ENCODE assay signal across 8 mouse cellular contexts in the genomic region with DNA sequence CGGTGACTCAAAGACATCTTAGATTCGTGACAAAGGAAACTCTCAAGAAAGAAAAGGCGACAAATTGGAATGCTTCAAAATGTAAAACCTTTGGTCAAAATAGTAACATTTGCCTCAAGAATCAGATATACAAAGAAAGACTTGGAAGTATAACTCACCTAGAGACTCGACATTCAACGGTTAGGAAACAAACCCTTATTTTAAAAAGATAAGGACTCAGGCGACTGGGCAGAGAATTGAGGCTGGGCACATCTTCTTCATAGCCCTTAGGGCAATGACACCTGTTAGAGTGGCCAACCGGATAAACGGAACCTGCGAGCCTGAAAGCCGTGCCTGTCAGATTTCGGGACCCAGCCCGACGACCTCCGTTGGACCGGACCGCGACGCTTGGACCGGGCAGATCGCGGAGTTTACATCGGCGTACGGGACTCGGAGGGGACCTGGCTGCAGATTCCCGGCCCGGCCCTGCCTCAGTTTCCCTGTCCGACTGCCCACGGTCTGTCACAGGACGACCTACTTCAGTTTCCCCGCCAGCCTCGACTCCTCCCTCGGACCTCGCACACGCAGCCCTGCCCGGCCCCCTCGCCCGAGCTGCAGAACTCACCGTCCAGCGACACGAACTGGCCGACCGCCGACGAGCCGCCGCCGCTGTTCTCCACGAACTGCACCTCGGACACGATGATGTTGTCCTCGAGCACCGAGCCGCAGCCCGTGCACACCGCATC. TPM values are rescaled to one million over a fixed set of nuclear protein-coding genes. Genes with fewer than 3 reads are reported as not detected.
DNase-seq lines count a peak whose midpoint lies in the region; ATAC-seq and TF ChIP-seq lines count a peak whose summit lies in the region.

No protein-coding gene starts in this region.

- no peaks in the 10 kb centered on the region for H3K9me3 ChIP-seq in ES-Bruce4 (replicated peaks; ENCODE audit: control insufficient read depth, insufficient read depth, low read length, poor library complexity, severe bottlenecking)
- no peaks in the 10 kb centered on the region for H3K9me3 ChIP-seq in limb, embryonic 12.5 days
- no peaks in the 10 kb centered on the region for H3K9me3 ChIP-seq in neural tube, embryonic 14.5 days (ENCODE audit: control insufficient read depth, low read length)

- peak; percentile 25 for DNase-seq in kidney, adult 18-20 months
- DNase-seq in kidney, postnatal 10 days = no peak
- no peak for DNase-seq in urinary bladder, adult 18-20 months (ENCODE audit: low spot score in 2 of 2)

- no peaks in the 10 kb centered on the region for H3K36me3 ChIP-seq in ES-Bruce4 (ENCODE audit: control insufficient read depth, insufficient read depth, low read length, poor library complexity, severe bottlenecking)
- H3K36me3 ChIP-seq in limb, embryonic 12.5 days = peaks cover 22% of the 10 kb centered on the region
- H3K36me3 ChIP-seq in neural tube, embryonic 14.5 days (ENCODE audit: control insufficient read depth, insufficient read depth, low read length) = no peaks in the 10 kb centered on the region

- WGBS in limb, embryonic 12.5 days = 1% methylated on average over 56 of the region's 56 CpGs
- 2% methylated on average over 56 of the region's 56 CpGs for WGBS in neural tube, embryonic 14.5 days

- TF ChIP-seq POLR2A in ES-Bruce4 (IDR thresholded peaks at IDR 0.05; ENCODE audit: insufficient read depth, low read length) = no peak

- H3K27ac ChIP-seq in ES-Bruce4 (ENCODE audit: insufficient read depth, low read length) = no peak overlapping the region
- H3K27ac ChIP-seq in limb, embryonic 12.5 days = peak overlapping the region; percentile 94
- H3K27ac ChIP-seq in neural tube, embryonic 14.5 days (ENCODE audit: low read depth, low read length) = peak overlapping the region; percentile 94

- H3K9ac ChIP-seq in ES-Bruce4 (ENCODE audit: low read depth, poor library complexity, severe bottlenecking) = peak overlapping the region; percentile 76
- H3K9ac ChIP-seq in limb, embryonic 12.5 days (replicated peaks) = peak overlapping the region; percentile 94
- peak overlapping the region; percentile 77 for H3K9ac ChIP-seq in neural tube, embryonic 14.5 days (replicated peaks; ENCODE audit: low read depth, low read length)

- no peaks in the 10 kb centered on the region for H3K4me1 ChIP-seq in ES-Bruce4 (ENCODE audit: control insufficient read depth, insufficient read depth, low read length)
- peaks cover 20% of the 10 kb centered on the region for H3K4me1 ChIP-seq in limb, embryonic 12.5 days (replicated peaks)
- H3K4me1 ChIP-seq in neural tube, embryonic 14.5 days (ENCODE audit: control insufficient read depth, insufficient read depth, low read length) = peaks cover 19% of the 10 kb centered on the region

- peak overlapping the region; percentile 81 for H3K4me2 ChIP-seq in limb, embryonic 12.5 days
- H3K4me2 ChIP-seq in neural tube, embryonic 14.5 days (ENCODE audit: low read depth, low read length) = peak overlapping the region; percentile 87

- TF ChIP-seq CTCF in ES-Bruce4 (IDR thresholded peaks at IDR 0.05; ENCODE audit: low read depth, low read length) = no peak

- no peaks in the 10 kb centered on the region for H3K27me3 ChIP-seq in ES-Bruce4 (ENCODE audit: control insufficient read depth, insufficient read depth, low read length, poor library complexity, severe bottlenecking)
- H3K27me3 ChIP-seq in limb, embryonic 12.5 days = no peaks in the 10 kb centered on the region
- H3K27me3 ChIP-seq in neural tube, embryonic 14.5 days (ENCODE audit: control insufficient read depth, insufficient read depth, low read length) = no peaks in the 10 kb centered on the region; the same call in 1 of the 2 replicates

- no peak for TF ChIP-seq EP300 in ES-Bruce4 (IDR thresholded peaks at IDR 0.05; ENCODE audit: insufficient read depth, low read depth, low read length)

- peak; percentile 8; the same call in 1 of the 2 replicates for ATAC-seq in erythroblast, adult 5-6 weeks (replicated peaks; ENCODE audit: low FRiP score, poor library complexity, severe bottlenecking)
- ATAC-seq in limb, embryonic 12.5 days (ENCODE audit: insufficient number of reproducible peaks, insufficient read depth, low FRiP score, low TSS enrichment, low read depth) = no peak
- no peak for ATAC-seq in neural tube, embryonic 14.5 days (ENCODE audit: low read depth)
- no peak for ATAC-seq in granulocyte monocyte progenitor cell, adult 5-6 weeks (replicated peaks; ENCODE audit: poor library complexity, severe bottlenecking)

- H3K4me3 ChIP-seq in ES-Bruce4 (ENCODE audit: low read depth, low read length) = peak overlapping the region; percentile 78
- H3K4me3 ChIP-seq in limb, embryonic 12.5 days (replicated peaks) = peak overlapping the region; percentile 88
- peak overlapping the region; percentile 79 for H3K4me3 ChIP-seq in neural tube, embryonic 14.5 days (ENCODE audit: low read depth, low read length)

RNA-seq across cellular contexts. Expression of a gene that starts 0.8 kb away (rescaled TPM):
- 24.5 and 24.7 TPM in 2 replicates for polyA plus RNA-seq in ES-Bruce4 (2011; ENCODE audit: insufficient read depth, insufficient read length, low read depth, missing spikeins)
- 14.6 and 20.9 TPM in 2 replicates for total RNA-seq in erythroblast, adult 5-6 weeks (2015; ENCODE audit: low replicate concordance)
- 35.9 and 52.0 TPM in 2 replicates for total RNA-seq in erythroblast, adult 5-6 weeks (2017; ENCODE audit: low replicate concordance)
- polyA plus RNA-seq in limb, embryonic 12.5 days (2016; fragmentation: Nextera tagmentation; extraction: Ambion mirVana) = 76.0 and 83.0 TPM in 2 replicates
- 52.1 and 53.8 TPM in 2 replicates for polyA plus RNA-seq in neural tube, embryonic 14.5 days (2014; fragmentation: Nextera tagmentation; extraction: Ambion mirVana)
- total RNA-seq in granulocyte monocyte progenitor cell, adult 5-6 weeks (2014; fragmentation: Nextera tagmentation) = 38.7 and 42.6 TPM in 2 replicates
- total RNA-seq in granulocyte monocyte progenitor cell, adult 5-6 weeks (2017) = 28.1 and 41.3 TPM in 2 replicates

RNA-seq across cellular contexts. Expression of a gene that starts 14.6 kb away (rescaled TPM):
- 20.7 and 23.8 TPM in 2 replicates for polyA plus RNA-seq in ES-Bruce4 (2011; ENCODE audit: insufficient read depth, insufficient read length, low read depth, missing spikeins)
- total RNA-seq in erythroblast, adult 5-6 weeks (2015; ENCODE audit: low replicate concordance) = 10.7 and 18.3 TPM in 2 replicates
- total RNA-seq in erythroblast, adult 5-6 weeks (2017; ENCODE audit: low replicate concordance) = 12.7 and 14.5 TPM in 2 replicates
- polyA plus RNA-seq in limb, embryonic 12.5 days (2016; fragmentation: Nextera tagmentation; extraction: Ambion mirVana) = 15.8 and 17.9 TPM in 2 replicates
- 23.0 and 29.4 TPM in 2 replicates for polyA plus RNA-seq in neural tube, embryonic 14.5 days (2014; fragmentation: Nextera tagmentation; extraction: Ambion mirVana)
- 23.7 and 28.5 TPM in 2 replicates for total RNA-seq in granulocyte monocyte progenitor cell, adult 5-6 weeks (2014; fragmentation: Nextera tagmentation)
- total RNA-seq in granulocyte monocyte progenitor cell, adult 5-6 weeks (2017) = 6.9 and 8.8 TPM in 2 replicates

RNA-seq across cellular contexts. Expression of a gene that starts 23.4 kb away (rescaled TPM):
- 10.4 and 11.0 TPM in 2 replicates for polyA plus RNA-seq in ES-Bruce4 (2011; ENCODE audit: insufficient read depth, insufficient read length, low read depth, missing spikeins)
- 2.3 TPM in 1 of 2 replicates, not detected in the other for total RNA-seq in erythroblast, adult 5-6 weeks (2015; ENCODE audit: low replicate concordance)
- 1.9 and 2.9 TPM in 2 replicates for total RNA-seq in erythroblast, adult 5-6 weeks (2017; ENCODE audit: low replicate concordance)
- 25.7 and 29.1 TPM in 2 replicates for polyA plus RNA-seq in limb, embryonic 12.5 days (2016; fragmentation: Nextera tagmentation; extraction: Ambion mirVana)
- 48.1 and 55.5 TPM in 2 replicates for polyA plus RNA-seq in neural tube, embryonic 14.5 days (2014; fragmentation: Nextera tagmentation; extraction: Ambion mirVana)
- total RNA-seq in granulocyte monocyte progenitor cell, adult 5-6 weeks (2014; fragmentation: Nextera tagmentation) = 2.4 and 10.5 TPM in 2 replicates
- 3.3 and 6.8 TPM in 2 replicates for total RNA-seq in granulocyte monocyte progenitor cell, adult 5-6 weeks (2017)

RNA-seq across cellular contexts. Expression of a gene that starts 57.8 kb away (rescaled TPM):
- 47.5 and 48.8 TPM in 2 replicates for polyA plus RNA-seq in ES-Bruce4 (2011; ENCODE audit: insufficient read depth, insufficient read length, low read depth, missing spikeins)
- total RNA-seq in erythroblast, adult 5-6 weeks (2015; ENCODE audit: low replicate concordance) = 2.7 TPM in 1 of 2 replicates, not detected in the other
- 1.1 TPM in 1 of 2 replicates, not detected in the other for total RNA-seq in erythroblast, adult 5-6 weeks (2017; ENCODE audit: low replicate concordance)
- polyA plus RNA-seq in limb, embryonic 12.5 days (2016; fragmentation: Nextera tagmentation; extraction: Ambion mirVana) = 81.6 and 95.2 TPM in 2 replicates
- 57.1 and 64.1 TPM in 2 replicates for polyA plus RNA-seq in neural tube, embryonic 14.5 days (2014; fragmentation: Nextera tagmentation; extraction: Ambion mirVana)
- 15.9 and 33.3 TPM in 2 replicates for total RNA-seq in granulocyte monocyte progenitor cell, adult 5-6 weeks (2014; fragmentation: Nextera tagmentation)
- 16.6 and 25.4 TPM in 2 replicates for total RNA-seq in granulocyte monocyte progenitor cell, adult 5-6 weeks (2017)
